Mouse (Mus musculus): ENCODE measurements around the gene S1pr5. TPM values are rescaled to one million over a fixed set of nuclear protein-coding genes. Genes with fewer than 3 reads are reported as not detected.
"Not testable (repeated sequence)": the region's sequence is repeated elsewhere in the genome, so short reads cannot be mapped to it uniquely, and the experiment has no call there.

Gene S1pr5
- polyA plus RNA-seq, 1 experiment, result not detected

DNA sequence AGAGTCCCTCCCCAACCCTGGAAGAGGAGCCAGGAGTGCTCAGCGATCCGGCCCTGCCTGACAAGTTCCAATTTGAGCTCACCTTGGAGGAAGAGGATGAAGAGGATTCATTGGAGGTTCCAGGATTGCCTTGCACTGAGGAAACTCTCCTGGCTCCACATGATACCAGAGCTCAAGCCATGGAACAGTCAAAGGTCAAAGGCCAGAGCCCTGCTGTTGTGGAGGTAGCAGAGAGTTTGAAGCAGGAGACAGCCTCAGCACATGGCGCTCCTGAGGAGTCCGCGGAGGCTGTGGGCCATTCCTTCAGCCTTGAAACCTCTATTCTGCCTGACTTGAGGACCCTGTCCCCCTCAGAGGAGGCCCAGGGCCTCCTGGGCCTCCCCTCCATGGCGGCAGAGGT lies 37.4 kb downstream of the S1pr5 start:
- TF ChIP-seq POLR2A (IDR thresholded peaks at IDR 0.05; ENCODE audit: borderline replicate concordance, low read depth, low read length) (no peak), CTCF (IDR thresholded peaks at IDR 0.05; ENCODE audit: low read depth, low read length) (no peak)
- Histone ChIP-seq H3K27ac (ENCODE audit: insufficient read depth, low read depth, low read length) (no peak overlapping the region), H3K4me3 (ENCODE audit: insufficient read depth, low read length) (no peak overlapping the region), H3K4me1 (ENCODE audit: control insufficient read depth, insufficient read depth, low read length) (peaks cover 13% of the 10 kb centered on the region)

DNA sequence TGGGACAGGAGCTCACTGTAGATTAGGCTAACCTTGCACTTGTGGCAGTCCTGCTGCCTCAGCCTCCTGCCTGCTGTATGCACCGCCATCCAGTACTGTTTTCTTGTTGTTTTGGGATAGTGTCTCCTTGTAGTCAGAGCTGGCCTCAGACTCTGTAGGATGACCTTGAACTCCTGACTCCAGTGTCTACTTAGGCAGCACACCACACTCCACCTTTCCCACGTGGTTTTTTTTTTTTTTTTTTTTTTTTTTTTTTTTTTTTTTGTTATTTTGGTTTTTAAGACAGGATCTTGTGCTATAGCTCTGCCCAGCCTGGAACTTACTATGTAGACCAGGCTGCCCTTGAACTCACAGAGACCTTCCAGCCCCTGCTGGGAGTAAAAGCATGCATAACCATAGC lies 39.6 kb downstream of the S1pr5 start:
- H3K4me1 ChIP-seq (ENCODE audit: control insufficient read depth, insufficient read depth, low read length), result peaks cover 13% of the 10 kb centered on the region

DNA sequence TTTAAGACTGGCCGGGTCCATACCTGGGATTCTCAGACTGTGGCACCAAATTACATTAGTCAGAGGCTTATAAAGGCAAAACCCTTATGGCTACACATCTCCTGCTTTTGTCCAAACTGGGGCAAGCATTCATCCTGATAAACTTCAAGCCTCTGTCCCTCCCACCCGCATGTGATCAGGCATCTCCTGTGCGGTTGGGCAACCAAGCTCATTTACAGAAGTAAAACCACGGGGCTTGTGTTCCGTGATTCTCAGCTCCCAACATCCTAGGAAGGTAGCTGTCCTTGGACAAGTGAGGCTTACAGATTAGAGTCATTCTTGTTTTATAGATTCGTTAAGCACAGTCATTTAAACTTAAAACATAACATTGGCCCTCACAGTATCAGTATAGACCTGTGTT lies 41.4 kb downstream of the S1pr5 start:
- Histone ChIP-seq H3K27ac (ENCODE audit: insufficient read depth, low read depth, low read length) (no peak overlapping the region), H3K4me1 (ENCODE audit: control insufficient read depth, insufficient read depth, low read length) (peaks cover 13% of the 10 kb centered on the region), H3K4me3 (ENCODE audit: insufficient read depth, low read length) (no peak overlapping the region)
- TF ChIP-seq CTCF (IDR thresholded peaks at IDR 0.05; ENCODE audit: low read depth, low read length), result no peak
- no peak for TF ChIP-seq POLR2A (IDR thresholded peaks at IDR 0.05; ENCODE audit: borderline replicate concordance, low read depth, low read length)

More for the DNA sequence above, 39.6 kb downstream of the S1pr5 start:
- no peak for TF ChIP-seq CTCF (IDR thresholded peaks at IDR 0.05; ENCODE audit: low read depth, low read length)
- no peak for TF ChIP-seq POLR2A (IDR thresholded peaks at IDR 0.05; ENCODE audit: borderline replicate concordance, low read depth, low read length)
- Histone ChIP-seq H3K27ac (ENCODE audit: insufficient read depth, low read depth, low read length) (no peak overlapping the region), H3K4me3 (ENCODE audit: insufficient read depth, low read length) (no peak overlapping the region)

DNA sequence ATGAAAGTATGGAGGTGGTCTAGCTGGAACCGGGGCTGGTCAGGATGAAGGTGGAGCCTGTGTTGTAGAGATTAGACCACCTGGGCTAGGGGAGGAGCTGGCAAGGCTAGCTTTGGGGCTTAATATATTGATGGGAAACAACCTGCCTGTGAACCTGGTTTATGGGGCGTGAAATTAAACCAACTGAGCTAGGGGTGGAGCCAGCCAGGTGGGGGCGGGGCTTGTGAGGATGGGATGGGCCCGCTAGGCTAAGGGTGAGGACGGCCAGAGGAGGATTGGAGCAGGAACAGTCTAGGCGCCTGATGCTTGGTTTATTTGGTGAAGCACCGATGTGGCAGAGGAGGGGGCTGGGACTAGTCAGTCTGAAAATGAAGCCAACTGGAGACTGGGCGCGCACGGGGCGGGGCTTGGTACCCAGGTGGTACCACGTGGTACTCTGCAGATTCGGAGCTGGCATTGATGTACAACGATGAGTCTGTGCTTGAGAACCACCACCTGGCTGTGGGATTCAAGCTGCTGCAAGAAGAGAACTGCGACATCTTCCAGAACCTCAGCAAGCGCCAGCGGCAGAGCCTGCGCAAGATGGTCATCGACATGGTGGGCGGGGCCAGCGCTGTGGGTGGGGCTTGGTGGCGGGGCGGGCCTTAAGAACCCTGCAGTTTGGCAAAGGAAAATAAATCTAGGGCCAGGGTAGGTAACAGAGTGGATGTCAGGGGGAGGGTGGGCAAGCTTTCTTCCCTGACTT lies 43.5 kb downstream of the S1pr5 start:
- TF ChIP-seq POLR2A (IDR thresholded peaks at IDR 0.05; ENCODE audit: borderline replicate concordance, low read depth, low read length), result no peak
- no peak for TF ChIP-seq CTCF (IDR thresholded peaks at IDR 0.05; ENCODE audit: low read depth, low read length)
- no peak overlapping the region for H3K27ac ChIP-seq (ENCODE audit: insufficient read depth, low read depth, low read length)
- H3K4me3 ChIP-seq (ENCODE audit: insufficient read depth, low read length), result no peak overlapping the region
- H3K4me1 ChIP-seq (ENCODE audit: control insufficient read depth, insufficient read depth, low read length), result peaks cover 13% of the 10 kb centered on the region

DNA sequence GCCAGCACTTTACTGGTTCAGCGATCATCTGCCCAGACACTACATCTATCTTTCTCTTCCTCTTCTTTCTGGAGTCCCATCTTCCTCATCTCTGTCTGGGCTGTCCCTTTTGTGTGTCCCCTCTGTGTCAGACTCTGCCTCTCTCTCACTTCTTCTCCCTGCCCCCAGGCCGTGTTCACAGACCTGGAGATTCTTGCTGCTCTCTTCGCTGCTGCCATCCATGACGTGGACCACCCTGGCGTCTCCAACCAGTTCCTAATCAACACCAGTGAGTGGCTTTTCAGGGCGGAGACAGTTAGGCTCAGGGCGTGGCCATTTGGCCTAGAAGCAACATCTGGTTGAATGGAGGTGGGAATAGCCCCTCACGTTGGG lies 44.1 kb downstream of the S1pr5 start:
- TF ChIP-seq POLR2A (IDR thresholded peaks at IDR 0.05; ENCODE audit: borderline replicate concordance, low read depth, low read length), result no peak
- TF ChIP-seq CTCF (IDR thresholded peaks at IDR 0.05; ENCODE audit: low read depth, low read length), result no peak
- no peak overlapping the region for H3K27ac ChIP-seq (ENCODE audit: insufficient read depth, low read depth, low read length)
- H3K4me1 ChIP-seq (ENCODE audit: control insufficient read depth, insufficient read depth, low read length), result peaks cover 13% of the 10 kb centered on the region
- no peak overlapping the region for H3K4me3 ChIP-seq (ENCODE audit: insufficient read depth, low read length)

DNA sequence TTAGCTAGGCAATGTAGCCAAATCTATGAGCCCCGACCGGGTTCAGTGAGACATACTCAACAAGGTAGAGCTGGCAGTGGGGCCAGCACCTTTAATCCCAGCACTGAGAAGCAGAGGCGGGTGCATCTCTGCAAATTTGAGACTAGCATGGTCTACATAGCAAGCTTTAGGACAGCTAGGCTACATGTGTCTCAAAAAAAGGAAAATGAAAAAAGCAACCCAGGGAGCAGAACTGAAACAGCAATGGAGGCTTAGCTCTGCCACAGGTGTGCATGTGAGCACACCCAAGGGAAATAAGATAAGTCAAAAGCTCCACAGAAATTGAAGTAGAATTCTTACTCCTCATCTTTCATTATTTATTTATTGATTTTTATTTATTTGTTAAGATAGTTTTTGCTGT lies 49.3 kb downstream of the S1pr5 start:
- no peak for TF ChIP-seq POLR2A (IDR thresholded peaks at IDR 0.05; ENCODE audit: borderline replicate concordance, low read depth, low read length)
- TF ChIP-seq CTCF (IDR thresholded peaks at IDR 0.05; ENCODE audit: low read depth, low read length), result no peak
- Histone ChIP-seq H3K4me1 (ENCODE audit: control insufficient read depth, insufficient read depth, low read length) (peaks cover 11% of the 10 kb centered on the region), H3K27ac (ENCODE audit: insufficient read depth, low read depth, low read length) (no peak overlapping the region), H3K4me3 (ENCODE audit: insufficient read depth, low read length) (no peak overlapping the region)

DNA sequence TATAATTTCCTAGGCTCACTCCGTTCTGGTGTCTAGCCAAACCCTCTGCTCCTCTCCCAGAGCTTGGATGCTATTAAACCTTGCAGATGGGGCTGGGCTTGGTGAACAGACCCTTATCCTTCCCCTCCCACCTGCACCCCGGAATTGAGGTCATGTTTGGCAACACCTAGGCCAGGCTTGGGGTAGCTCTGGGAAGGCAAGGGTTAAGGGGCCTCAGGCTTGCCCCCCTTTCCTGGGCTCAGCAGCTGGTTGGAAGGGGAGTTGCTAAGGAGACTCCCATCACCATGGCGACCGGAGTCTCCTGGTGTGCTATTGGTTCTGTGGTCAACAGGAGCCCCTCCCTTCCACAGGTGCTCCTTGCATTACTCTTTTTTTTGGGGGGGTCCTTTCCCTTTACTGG lies 50.3 kb downstream of the S1pr5 start:
- TF ChIP-seq POLR2A (IDR thresholded peaks at IDR 0.05; ENCODE audit: borderline replicate concordance, low read depth, low read length) (no peak), CTCF (IDR thresholded peaks at IDR 0.05; ENCODE audit: low read depth, low read length) (no peak)
- Histone ChIP-seq H3K4me1 (ENCODE audit: control insufficient read depth, insufficient read depth, low read length) (peaks cover 15% of the 10 kb centered on the region), H3K27ac (ENCODE audit: insufficient read depth, low read depth, low read length) (no peak overlapping the region), H3K4me3 (ENCODE audit: insufficient read depth, low read length) (no peak overlapping the region)

DNA sequence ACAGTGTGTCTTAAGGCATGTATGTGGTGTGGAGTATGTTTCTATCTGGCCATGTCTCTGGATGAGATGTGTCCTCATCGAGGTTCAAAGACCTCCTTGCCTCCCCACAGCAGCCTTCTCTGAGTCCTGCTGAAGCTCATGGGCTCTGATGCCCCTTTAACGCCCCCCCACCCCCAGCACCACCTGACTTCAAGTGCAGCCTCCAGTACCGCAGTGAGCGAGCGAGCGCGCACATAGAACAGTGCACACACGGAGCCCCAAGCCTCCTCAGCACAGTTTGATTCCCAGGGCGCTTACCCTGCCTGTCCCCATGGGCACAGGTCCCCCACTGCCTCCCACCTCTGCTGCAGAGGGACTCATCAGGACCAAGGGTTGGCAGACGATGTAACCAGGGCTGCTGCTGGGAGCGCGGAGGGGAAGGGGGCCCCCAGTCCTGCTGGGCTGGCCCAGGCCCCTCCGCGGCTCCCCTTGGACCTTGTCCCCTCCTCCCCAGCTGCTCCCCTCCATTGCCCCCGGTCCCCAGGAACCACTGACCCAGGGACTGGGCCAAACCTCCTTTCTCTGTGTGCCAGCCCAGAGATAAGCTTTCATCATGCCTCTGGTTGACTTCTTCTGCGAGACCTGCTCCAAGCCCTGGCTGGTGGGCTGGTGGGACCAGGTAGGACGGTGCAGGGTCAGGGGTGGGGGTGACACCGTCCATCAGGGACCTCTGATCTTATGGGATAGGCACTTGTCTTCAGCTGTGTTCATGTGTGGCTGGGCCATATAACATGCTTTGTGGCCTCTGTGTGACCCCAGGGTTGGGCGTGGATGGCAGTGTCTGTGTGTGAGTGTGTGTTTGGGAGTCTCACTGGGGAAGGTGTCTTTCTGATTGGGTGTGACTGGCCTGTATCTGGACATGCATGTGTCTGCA lies 51.5 kb downstream of the S1pr5 start:
- Histone ChIP-seq H3K27ac (ENCODE audit: insufficient read depth, low read depth, low read length) (no peak overlapping the region), H3K4me3 (ENCODE audit: insufficient read depth, low read length) (no peak overlapping the region), H3K4me1 (ENCODE audit: control insufficient read depth, insufficient read depth, low read length) (peaks cover 15% of the 10 kb centered on the region)
- TF ChIP-seq CTCF (IDR thresholded peaks at IDR 0.05; ENCODE audit: low read depth, low read length), result no peak
- no peak for TF ChIP-seq POLR2A (IDR thresholded peaks at IDR 0.05; ENCODE audit: borderline replicate concordance, low read depth, low read length)

DNA sequence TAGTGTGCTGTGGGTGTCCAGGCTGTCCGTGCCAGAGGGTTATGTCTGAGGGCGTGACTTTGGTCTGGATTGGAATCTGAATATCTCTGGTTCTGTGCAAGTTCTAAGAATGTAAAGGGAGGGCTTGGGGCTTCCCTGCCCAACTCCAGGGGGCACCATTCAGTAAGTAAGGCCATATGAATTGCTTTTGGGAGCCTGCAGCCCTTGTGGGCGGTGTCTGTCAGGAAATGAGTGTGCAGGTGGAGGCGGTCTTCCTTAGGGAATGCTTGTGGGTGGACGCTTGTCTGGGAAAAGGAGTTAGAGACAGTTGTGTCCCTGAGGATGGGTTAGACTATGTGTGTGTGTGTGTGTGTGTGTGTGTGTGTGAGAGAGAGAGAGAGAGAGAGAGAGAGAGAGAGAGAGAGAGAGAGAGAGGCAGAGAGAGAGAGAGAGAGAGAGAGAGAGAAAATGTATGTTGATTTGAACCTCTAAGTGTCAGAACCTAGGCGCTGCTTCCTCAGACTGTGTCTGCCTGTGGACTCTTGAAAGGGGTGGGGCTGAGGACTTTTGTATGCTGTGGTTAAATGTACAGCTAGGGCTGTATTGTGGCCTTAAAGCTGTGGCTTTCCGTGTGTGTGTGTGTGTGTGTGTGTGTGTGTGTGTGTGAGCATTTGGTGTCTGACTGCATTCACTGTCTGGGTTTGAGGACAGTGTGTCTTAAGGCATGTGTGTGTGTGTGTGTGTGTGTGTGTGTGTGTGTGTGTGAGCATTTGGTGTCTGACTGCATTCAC lies 52.3 kb downstream of the S1pr5 start:
- H3K4me1 ChIP-seq (ENCODE audit: control insufficient read depth, insufficient read depth, low read length), result peaks cover 15% of the 10 kb centered on the region
- H3K4me3 ChIP-seq (ENCODE audit: insufficient read depth, low read length); H3K27ac ChIP-seq (ENCODE audit: insufficient read depth, low read depth, low read length): not testable (repeated sequence)

Data from bone marrow macrophage, adult 2 months (primary cell).